Mouse (Mus musculus): ENCODE measurements at regions not wholly inside any gene's neighbourhood (a gene's known extent, or its start where the extent isn't known, plus 50 kb on each side); places are given as distances from the start of the nearest gene placed in this dataset.
"Not testable (repeated sequence)": the region's sequence is repeated elsewhere in the genome, so short reads cannot be mapped to it uniquely, and the experiment has no call there.

GRCm38 (mm10) chr17:63704991-63705390 lies 157.9 kb upstream of the Fer start:
- DNase-seq (ENCODE audit: low read depth, low spot score) = no peak

- DNase-seq (ENCODE audit: low read depth, low spot score) = no peak
Observed at GRCm38 (mm10) chr17:63712937-63713336, 149.9 kb upstream of the Fer start.

DNA sequence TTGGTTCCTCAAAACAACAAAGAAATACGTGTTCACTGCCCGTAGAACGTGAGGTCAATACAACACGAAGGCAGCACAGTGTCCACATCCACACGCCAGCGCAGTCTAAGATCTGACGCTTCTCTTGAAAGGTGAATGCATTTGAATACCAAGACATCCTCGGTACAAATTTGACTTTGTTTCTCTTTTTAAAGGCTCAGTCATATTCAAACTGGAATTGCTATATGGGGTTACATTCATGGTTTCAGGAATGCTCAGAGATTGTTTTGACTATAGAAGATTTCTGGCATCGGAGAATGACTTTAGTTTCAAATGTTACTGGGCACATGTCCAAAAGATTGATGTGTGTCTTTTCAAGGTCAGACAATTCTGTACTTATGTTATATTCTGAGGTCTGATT lies 147.2 kb upstream of the Fer start:
- DNase-seq (ENCODE audit: low read depth, low spot score) = no peak

GRCm38 (mm10) chr17:63716161-63716560 lies 146.7 kb upstream of the Fer start:
- no peak for DNase-seq (ENCODE audit: low read depth, low spot score)

DNA sequence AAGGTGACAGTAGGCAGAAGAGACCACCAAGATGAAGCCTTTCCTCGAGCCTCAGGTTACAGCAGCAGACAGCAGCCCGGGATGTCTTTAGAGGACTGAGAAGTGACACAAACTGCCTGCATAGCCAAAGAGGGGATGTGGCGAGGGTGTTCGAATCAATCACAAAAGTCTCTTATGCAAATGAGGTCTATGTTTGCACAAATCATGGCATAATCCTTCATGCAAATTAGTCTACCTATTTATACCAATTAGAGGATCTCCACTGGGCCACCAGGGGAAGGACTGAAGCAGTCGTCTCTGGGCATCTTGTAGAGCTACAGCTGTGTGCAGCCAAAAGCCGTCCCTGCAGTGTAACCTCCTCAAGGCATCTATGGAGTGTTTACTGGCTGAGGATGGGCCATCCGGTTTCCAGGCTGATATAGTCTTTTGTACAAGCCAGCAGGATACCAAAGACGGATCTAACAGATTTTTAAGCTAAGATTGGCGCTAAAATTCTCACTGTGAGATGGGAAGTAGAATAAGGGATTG lies 145.7 kb upstream of the Fer start:
- no peak for DNase-seq (ENCODE audit: low read depth, low spot score)

DNA sequence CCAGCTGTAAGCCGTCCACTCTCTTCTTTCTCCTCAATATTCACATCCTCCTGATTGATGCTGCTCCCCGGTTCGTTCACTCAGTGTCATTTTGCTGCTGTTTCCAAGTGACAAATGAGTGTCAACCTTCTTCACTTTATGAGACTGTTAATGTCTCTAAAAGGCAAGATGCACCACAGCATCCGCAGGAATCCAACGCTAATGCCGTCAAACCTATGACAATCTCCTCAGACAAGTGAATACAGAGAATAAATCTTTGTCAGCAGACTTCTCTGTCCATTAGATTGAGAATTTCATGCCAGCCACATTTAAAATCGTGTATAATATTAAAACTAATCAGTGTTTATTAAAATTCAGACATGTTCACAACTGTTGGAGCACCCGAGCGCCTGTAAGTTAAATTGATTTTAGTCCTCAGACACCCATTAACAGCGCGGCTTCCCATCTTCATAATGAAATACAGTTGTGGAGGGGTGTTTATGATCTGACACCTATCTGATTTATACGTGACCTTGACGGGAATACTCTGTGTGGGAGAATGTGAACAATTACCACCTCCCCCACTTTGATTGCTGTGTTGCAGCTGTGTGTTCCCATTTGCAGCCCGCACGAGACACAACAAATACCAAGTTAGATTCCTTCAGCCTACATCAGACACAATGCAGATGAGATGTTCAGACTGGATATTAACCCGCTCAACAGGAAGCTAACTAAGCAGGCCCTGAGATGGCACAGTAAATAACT lies 143.7 kb upstream of the Fer start:
- DNase-seq (ENCODE audit: low read depth, low spot score) = no peak

GRCm38 (mm10) chr17:63719771-63720170 lies 143.1 kb upstream of the Fer start:
- DNase-seq (ENCODE audit: low read depth, low spot score) = no peak

DNA sequence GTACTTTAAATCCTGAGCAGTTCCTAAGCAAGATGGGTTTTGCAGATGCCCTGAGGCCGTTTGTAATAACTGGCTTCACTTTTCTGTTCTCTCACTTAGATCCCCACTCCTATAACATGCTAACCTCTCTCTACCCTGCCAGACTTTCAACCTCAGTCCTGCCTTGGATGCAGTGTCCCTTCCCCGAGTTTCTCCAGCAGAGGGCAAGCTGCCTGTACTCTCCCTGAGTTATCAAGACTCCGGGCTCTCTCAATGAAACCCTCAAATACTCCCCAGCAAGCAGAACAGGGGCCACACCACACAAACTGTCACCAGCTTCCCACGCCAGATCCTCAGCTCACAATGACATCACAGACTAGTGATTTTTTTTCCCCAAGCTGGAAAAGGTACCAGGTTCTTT lies 142.0 kb upstream of the Fer start:
- DNase-seq (ENCODE audit: low read depth, low spot score) = no peak

DNA sequence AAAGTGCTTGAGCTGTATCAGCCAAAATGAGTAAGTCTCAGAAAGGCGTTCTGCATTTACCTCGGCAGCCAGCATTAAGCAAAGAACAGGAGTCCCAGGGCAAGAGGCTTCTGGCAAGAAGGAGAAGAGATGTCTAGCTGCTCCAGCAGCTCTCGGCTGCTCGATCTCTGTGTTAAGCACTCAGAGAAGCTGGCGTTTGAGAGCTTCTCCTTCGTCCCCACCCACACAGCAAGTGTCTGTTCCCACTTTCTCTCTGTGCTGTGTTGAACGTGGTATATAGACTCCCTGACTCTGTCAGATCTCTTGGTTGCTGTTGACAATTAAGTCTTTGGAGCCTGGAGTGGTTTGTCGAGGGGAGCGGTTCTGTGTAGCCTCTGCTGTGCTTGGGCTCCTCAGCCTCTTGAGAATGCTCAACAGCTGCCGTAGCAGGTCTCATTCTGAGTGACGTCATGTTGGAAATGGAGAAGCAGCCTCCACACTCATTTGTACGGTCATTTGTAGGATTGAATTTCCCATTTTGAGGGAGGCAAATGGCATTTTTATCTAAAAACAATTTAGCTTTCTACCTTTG lies 140.3 kb upstream of the Fer start:
- no peak for DNase-seq (ENCODE audit: low read depth, low spot score)

DNA sequence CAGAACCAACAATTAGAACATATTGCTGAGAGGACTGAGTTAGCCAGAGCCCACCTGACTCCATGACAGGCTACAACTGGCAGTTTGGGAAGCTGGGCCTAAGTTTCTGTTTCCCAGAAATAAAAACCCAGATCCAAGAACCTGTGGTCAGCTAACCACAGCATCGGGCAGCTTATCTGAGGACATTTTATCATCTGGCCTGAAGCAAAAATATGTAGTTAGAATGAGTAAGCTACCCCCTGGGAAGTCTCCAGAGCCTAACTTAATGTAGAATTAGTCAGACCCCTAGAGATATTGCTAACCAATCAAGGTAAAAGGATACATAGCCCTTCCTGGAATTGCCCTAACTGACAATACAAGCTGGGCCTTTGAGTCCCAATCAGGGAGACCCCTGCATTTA lies 124.7 kb upstream of the Fer start:
- no peak for DNase-seq (ENCODE audit: low read depth, low spot score)

DNA sequence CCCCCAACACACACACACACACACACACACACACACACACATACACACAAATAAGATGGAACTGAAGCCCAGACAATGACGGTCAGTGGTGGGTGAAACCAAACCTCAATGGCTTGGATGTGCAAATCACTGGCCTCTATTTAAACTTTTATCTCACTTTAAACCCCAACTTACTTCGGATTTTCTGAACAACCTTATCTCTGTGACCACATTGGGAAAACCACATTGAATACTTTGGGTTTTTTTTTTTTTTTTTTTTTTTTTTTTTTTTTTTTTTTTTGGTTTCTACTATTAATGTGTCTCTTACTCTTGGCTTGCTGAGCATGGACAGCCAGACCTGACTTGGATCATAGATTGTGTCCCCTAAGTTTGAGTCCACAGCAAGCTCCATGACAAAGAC lies 123.2 kb upstream of the Fer start:
- DNase-seq (ENCODE audit: low read depth, low spot score) = no peak

GRCm38 (mm10) chr17:63749257-63749656 lies 113.6 kb upstream of the Fer start:
- DNase-seq (ENCODE audit: low read depth, low spot score) = not testable (repeated sequence)

- DNase-seq (ENCODE audit: low read depth, low spot score) = no peak
Observed at GRCm38 (mm10) chr17:63754399-63754798, 108.5 kb upstream of the Fer start.

GRCm38 (mm10) chr17:63757896-63758695 lies 104.8 kb upstream of the Fer start:
- DNase-seq (ENCODE audit: low read depth, low spot score) = no peak

- DNase-seq (ENCODE audit: low read depth, low spot score) = no peak
Observed at GRCm38 (mm10) chr17:63758817-63759404, 104.0 kb upstream of the Fer start.

DNA sequence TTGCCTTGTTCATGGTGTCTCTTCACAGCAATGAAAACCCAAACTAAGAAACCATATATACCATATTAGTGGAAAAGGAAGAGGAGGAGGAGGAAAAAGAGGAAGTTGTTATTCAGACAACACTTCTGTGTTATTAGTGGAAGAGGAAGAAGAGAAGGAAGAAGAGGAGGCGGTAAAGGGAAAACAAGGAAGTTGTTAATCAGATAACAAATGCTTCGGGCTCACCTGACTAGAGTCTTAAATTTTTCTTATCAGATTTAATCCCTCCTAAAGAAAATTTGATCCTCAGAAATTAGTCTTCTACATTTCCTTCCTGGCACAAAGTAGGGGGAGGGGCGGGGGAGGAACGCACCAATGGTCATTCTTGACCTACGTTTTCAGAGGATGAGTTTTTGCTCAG lies 101.8 kb upstream of the Fer start:
- DNase-seq (ENCODE audit: low read depth, low spot score) = no peak

- DNase-seq (ENCODE audit: low read depth, low spot score) = no peak
Observed at GRCm38 (mm10) chr17:63771111-63771510, 91.8 kb upstream of the Fer start.

DNA sequence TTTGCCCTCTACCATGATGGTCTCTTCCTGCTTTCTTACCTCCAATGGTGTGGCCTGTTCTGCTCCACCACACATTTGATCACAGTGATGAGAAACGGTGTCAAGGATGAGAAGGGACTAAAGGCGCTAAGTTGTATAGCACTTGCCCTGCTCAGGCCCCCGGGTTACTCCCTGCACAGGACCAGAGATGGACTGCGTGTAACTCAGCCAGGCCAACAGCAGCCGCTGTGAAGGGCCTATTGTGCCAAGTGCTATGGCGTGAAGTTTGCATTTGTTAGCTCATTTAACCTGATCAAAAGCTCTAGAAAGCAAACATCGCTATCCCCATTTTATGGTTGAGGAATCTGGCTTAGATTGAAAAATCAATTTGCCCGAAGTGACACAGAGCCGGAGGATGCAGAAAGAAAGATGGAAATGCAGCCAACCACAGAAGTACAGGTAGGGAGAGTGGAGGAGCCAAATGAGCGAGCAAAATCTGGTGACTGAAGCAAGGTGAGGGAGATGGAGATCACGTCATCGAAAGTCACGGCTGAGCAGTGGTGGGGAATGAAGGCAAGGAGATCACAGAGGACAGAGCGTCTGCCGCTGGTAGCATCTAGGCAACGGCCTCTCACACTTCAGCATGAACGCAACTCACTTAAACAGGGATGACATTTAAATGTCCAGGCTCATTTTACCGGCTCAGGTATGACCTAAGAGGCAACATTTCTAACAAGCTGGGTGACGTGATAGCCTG lies 78.3 kb upstream of the Fer start:
- no peak for DNase-seq (ENCODE audit: low read depth, low spot score)

- DNase-seq (ENCODE audit: low read depth, low spot score) = no peak
Observed at GRCm38 (mm10) chr17:63786444-63786843, 76.4 kb upstream of the Fer start.

DNA sequence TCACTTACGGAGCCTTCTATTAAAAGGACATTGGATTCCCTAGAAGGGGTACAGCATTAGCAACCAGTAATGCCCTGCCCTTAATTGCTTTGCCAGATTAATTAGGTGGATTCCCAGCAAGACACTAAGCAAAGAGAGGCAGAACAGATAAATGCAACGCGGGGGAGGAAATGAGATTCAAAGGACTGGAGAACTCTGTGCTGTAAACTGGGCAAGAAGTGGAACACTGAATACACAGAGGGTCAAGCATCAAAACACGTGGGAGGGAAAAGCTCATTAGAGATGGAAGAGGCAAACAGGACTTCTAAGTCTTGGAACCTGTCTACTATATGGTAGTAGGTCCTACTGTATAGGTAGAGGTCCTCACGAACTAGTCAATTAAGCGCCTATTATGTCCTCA lies 68.5 kb upstream of the Fer start:
- DNase-seq (ENCODE audit: low read depth, low spot score) = no peak

GRCm38 (mm10) chr17:63798381-63798780 lies 64.5 kb upstream of the Fer start:
- DNase-seq (ENCODE audit: low read depth, low spot score) = no peak
